Mouse (Mus musculus) megakaryocyte, embryonic 14.5 days (primary cell): ENCODE data around the gene Prkd2. TPM values are rescaled to one million over a fixed set of nuclear protein-coding genes. Genes with fewer than 3 reads are reported as not detected.

Experiments used
- H3K27me3 ChIP-seq: replicated peaks from 2 replicates; pipeline ENCODE3; 2012; ENCODE audit warnings: inconsistent platforms
- H3K36me3 ChIP-seq: replicated peaks from 2 replicates; pipeline ENCODE3; 2012; ENCODE audit warnings: low read length, inconsistent platforms, mixed read lengths
- H3K4me1 ChIP-seq: 2 replicates; pipeline ENCODE4 v1.6.1; 2012; ENCODE audit warnings: inconsistent platforms
- H3K4me3 ChIP-seq: replicated peaks from 2 replicates; pipeline ENCODE3; 2012; ENCODE audit warnings: moderate library complexity, mild to moderate bottlenecking, inconsistent platforms
- H3K9me3 ChIP-seq: 2 replicates; pipeline ENCODE4 v1.6.1; 2012; ENCODE audit warnings: inconsistent platforms
- FLI1 ChIP-seq: IDR thresholded peaks from 2 replicates; pipeline ENCODE4 v1.6.1; 2012; ENCODE audit warnings: low read length, inconsistent platforms, mixed read lengths
- GATA1 ChIP-seq: IDR thresholded peaks from 3 replicates; pipeline ENCODE4 v1.6.1; 2012; ENCODE audit warnings: mixed read lengths, low read length, inconsistent platforms, borderline replicate concordance
- polyA plus RNA-seq: library from polyadenylated mRNA; stranded (reverse); fragments of >175 nt; gene quantifications from 2 replicates; pipeline ENCODE4 v1.2.3, GENCODE M21; 2012; ENCODE audit warnings: low replicate concordance; ENCODE audit not compliant: insufficient read depth

Gene Prkd2
- polyA plus RNA-seq, 1 experiment = 70.1 TPM

GRCm38 (mm10) chr7:16825785-16826184 is 16.9 kb upstream of the Prkd2 start:
- H3K9me3 ChIP-seq = no peaks in the 10 kb centered on the region
- TF ChIP-seq FLI1 (no peak), GATA1 (no peak)
- peaks cover 97% of the 10 kb centered on the region for H3K4me1 ChIP-seq
- H3K36me3 ChIP-seq = peaks cover 93% of the 10 kb centered on the region
- peak overlapping the region; percentile 57 for H3K4me3 ChIP-seq
- no peaks in the 10 kb centered on the region for H3K27me3 ChIP-seq

GRCm38 (mm10) chr7:16826571-16826970 is 16.1 kb upstream of the Prkd2 start:
- Histone ChIP-seq H3K36me3 (peaks cover 99% of the 10 kb centered on the region), H3K9me3 (no peaks in the 10 kb centered on the region), H3K27me3 (no peaks in the 10 kb centered on the region), H3K4me1 (peaks cover 89% of the 10 kb centered on the region), H3K4me3 (no peak overlapping the region)
- no peak for TF ChIP-seq GATA1
- no peak for TF ChIP-seq FLI1

- TF ChIP-seq FLI1 = no peak
- no peak for TF ChIP-seq GATA1
- no peaks in the 10 kb centered on the region for H3K9me3 ChIP-seq
- peak overlapping the region; percentile 35 for H3K4me3 ChIP-seq
- H3K4me1 ChIP-seq = peaks cover 82% of the 10 kb centered on the region
- H3K36me3 ChIP-seq = peaks cover 100% of the 10 kb centered on the region
- H3K27me3 ChIP-seq = no peaks in the 10 kb centered on the region
Observed at GRCm38 (mm10) chr7:16827274-16827673, 15.4 kb upstream of the Prkd2 start.

- H3K4me3 ChIP-seq = no peak overlapping the region
- H3K9me3 ChIP-seq = no peaks in the 10 kb centered on the region
- TF ChIP-seq GATA1 (no peak), FLI1 (no peak)
- peaks cover 98% of the 10 kb centered on the region for H3K36me3 ChIP-seq
- peaks cover 73% of the 10 kb centered on the region for H3K4me1 ChIP-seq
- H3K27me3 ChIP-seq = no peaks in the 10 kb centered on the region
Observed at GRCm38 (mm10) chr7:16830449-16830848, 12.3 kb upstream of the Prkd2 start.

- Histone ChIP-seq H3K4me1 (peaks cover 86% of the 10 kb centered on the region), H3K27me3 (no peaks in the 10 kb centered on the region), H3K4me3 (peak overlapping the region; percentile 80), H3K36me3 (peaks cover 80% of the 10 kb centered on the region), H3K9me3 (no peaks in the 10 kb centered on the region)
- TF ChIP-seq FLI1 (no peak), GATA1 (no peak)
Observed at GRCm38 (mm10) chr7:16837916-16838803, 4.5 kb upstream of the Prkd2 start.

GRCm38 (mm10) chr7:16838804-16839426 is 3.8 kb upstream of the Prkd2 start:
- Histone ChIP-seq H3K9me3 (no peaks in the 10 kb centered on the region), H3K36me3 (peaks cover 72% of the 10 kb centered on the region), H3K4me3 (peak overlapping the region; percentile 68), H3K27me3 (no peaks in the 10 kb centered on the region), H3K4me1 (peaks cover 85% of the 10 kb centered on the region)
- TF ChIP-seq GATA1 (no peak), FLI1 (no peak)

- no peaks in the 10 kb centered on the region for H3K27me3 ChIP-seq
- peak overlapping the region; percentile 48 for H3K4me3 ChIP-seq
- H3K4me1 ChIP-seq = peaks cover 85% of the 10 kb centered on the region
- H3K9me3 ChIP-seq = no peaks in the 10 kb centered on the region
- H3K36me3 ChIP-seq = peaks cover 66% of the 10 kb centered on the region
- TF ChIP-seq GATA1 (no peak), FLI1 (no peak)
Observed at GRCm38 (mm10) chr7:16839427-16840108, 3.1 kb upstream of the Prkd2 start.

GRCm38 (mm10) chr7:16840109-16840491 is 2.6 kb upstream of the Prkd2 start:
- H3K9me3 ChIP-seq = no peaks in the 10 kb centered on the region
- H3K36me3 ChIP-seq = peaks cover 60% of the 10 kb centered on the region
- H3K27me3 ChIP-seq = no peaks in the 10 kb centered on the region
- TF ChIP-seq GATA1 (no peak), FLI1 (no peak)
- H3K4me3 ChIP-seq = no peak overlapping the region
- peaks cover 85% of the 10 kb centered on the region for H3K4me1 ChIP-seq

- H3K4me3 ChIP-seq = peak overlapping the region; percentile 73
- TF ChIP-seq GATA1 (no peak), FLI1 (no peak)
- H3K4me1 ChIP-seq = peaks cover 87% of the 10 kb centered on the region
- no peaks in the 10 kb centered on the region for H3K27me3 ChIP-seq
- peaks cover 63% of the 10 kb centered on the region for H3K36me3 ChIP-seq
- H3K9me3 ChIP-seq = no peaks in the 10 kb centered on the region
Observed at GRCm38 (mm10) chr7:16841078-16841477, 1.6 kb upstream of the Prkd2 start.
